20 mouse cellular contexts compared by ENCODE assay signal in the genomic region with DNA sequence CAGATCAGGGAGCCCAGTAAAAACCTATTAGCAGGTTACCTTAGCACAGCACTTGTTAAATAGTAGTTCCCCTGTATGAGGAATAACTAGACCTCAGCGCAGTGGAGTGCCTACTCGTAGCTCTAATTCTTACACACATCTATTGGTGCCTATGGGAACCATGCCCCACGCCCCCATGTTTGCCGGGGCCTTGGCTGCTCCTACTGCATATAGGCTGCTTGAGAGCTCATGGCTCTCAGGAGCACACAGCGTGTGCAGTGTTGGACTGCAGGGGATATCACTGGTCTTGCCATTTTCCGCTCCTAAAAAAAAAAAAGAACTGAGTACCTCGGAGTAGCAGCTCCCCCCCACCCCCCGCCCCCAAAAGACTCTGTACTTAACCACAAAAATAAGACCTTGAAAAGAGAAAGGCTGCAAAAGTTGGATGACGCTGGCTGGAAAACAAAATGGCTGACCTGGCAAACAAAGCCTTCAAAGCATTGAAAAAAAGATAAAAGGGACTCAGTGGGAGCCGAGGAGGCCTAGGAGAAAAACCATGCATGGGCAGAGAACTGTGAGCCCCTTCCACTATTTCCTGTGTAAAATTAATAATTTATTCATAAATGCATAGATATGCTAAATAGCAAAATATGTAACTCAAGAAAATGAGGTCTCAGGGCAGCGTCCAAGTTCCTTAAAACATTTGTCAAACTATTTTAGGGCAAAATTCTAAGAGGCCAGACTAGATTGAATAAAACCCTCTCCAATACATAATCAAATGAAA.
A peak's percentile ranks its signal among the peaks of the same experiment; 100 is the strongest.
DNase-seq lines count a peak whose midpoint lies in the region; ATAC-seq and TF ChIP-seq lines count a peak whose summit lies in the region.
"Had no signal": no experiment of that assay in that cellular context is flagged by ENCODE, and none has a peak within 500 bp of the region (broad histone marks: within the 10 kb centered on the region; RNA-seq: fewer than 3 reads in every experiment).

No protein-coding gene starts in this region.

- no peaks in the 10 kb centered on the region for H3K9me3 ChIP-seq in stomach, embryonic 14.5 days (ENCODE audit: control insufficient read depth, low read depth, low read length)
- no peaks in the 10 kb centered on the region for H3K9me3 ChIP-seq in stomach, postnatal 0 days (ENCODE audit: control insufficient read depth, low read length)
- no peaks in the 10 kb centered on the region for H3K9me3 ChIP-seq in forebrain, embryonic 13.5 days (replicated peaks)
- H3K9me3 ChIP-seq in limb, embryonic 14.5 days (ENCODE audit: control insufficient read depth, low read length): no peaks in the 10 kb centered on the region
- H3K9me3 ChIP-seq in stomach, embryonic 16.5 days (replicated peaks; ENCODE audit: control insufficient read depth, low read length): no peaks in the 10 kb centered on the region
- H3K9me3 ChIP-seq: intestine, embryonic 15.5 days; neural tube, embryonic 13.5 days had no signal

- no peak overlapping the region for H3K9ac ChIP-seq in stomach, embryonic 14.5 days (replicated peaks; ENCODE audit: low read depth, low read length)
- no peak overlapping the region for H3K9ac ChIP-seq in stomach, postnatal 0 days (ENCODE audit: low read length)
- no peak overlapping the region for H3K9ac ChIP-seq in forebrain, embryonic 13.5 days
- no peak overlapping the region for H3K9ac ChIP-seq in limb, embryonic 14.5 days (ENCODE audit: low read depth, low read length, severe bottlenecking)
- H3K9ac ChIP-seq in stomach, embryonic 16.5 days (ENCODE audit: low read length): no peak overlapping the region
- H3K9ac ChIP-seq: intestine, embryonic 15.5 days; neural tube, embryonic 13.5 days had no signal

- TF ChIP-seq EP300 in stomach, postnatal 0 days (optimal IDR thresholded peaks at IDR 0.05): no peak

- peak overlapping the region; percentile 44; the same call in 1 of the 2 replicates for H3K27ac ChIP-seq in stomach, embryonic 14.5 days (ENCODE audit: low read length)
- no peak overlapping the region for H3K27ac ChIP-seq in stomach, postnatal 0 days (replicated peaks)
- H3K27ac ChIP-seq in forebrain, embryonic 13.5 days: no peak overlapping the region
- peak overlapping the region; percentile 83 for H3K27ac ChIP-seq in limb, embryonic 14.5 days (replicated peaks; ENCODE audit: low read depth, low read length)
- peak overlapping the region; percentile 13; the same call in 1 of the 2 replicates for H3K27ac ChIP-seq in stomach, embryonic 16.5 days (ENCODE audit: low read length)
- H3K27ac ChIP-seq: intestine, embryonic 15.5 days; neural tube, embryonic 13.5 days had no signal

- no peak overlapping the region for H3K4me3 ChIP-seq in stomach, embryonic 14.5 days (ENCODE audit: low read depth, low read length)
- H3K4me3 ChIP-seq in stomach, postnatal 0 days (ENCODE audit: low read depth, low read length): no peak overlapping the region
- H3K4me3 ChIP-seq in forebrain, embryonic 13.5 days: no peak overlapping the region
- H3K4me3 ChIP-seq in limb, embryonic 14.5 days (replicated peaks; ENCODE audit: low read length): no peak overlapping the region
- H3K4me3 ChIP-seq in stomach, embryonic 16.5 days (replicated peaks; ENCODE audit: low read length): no peak overlapping the region
- H3K4me3 ChIP-seq: intestine, embryonic 15.5 days; neural tube, embryonic 13.5 days had no signal

- H3K36me3 ChIP-seq in stomach, embryonic 14.5 days (ENCODE audit: control insufficient read depth, insufficient read depth, low read length): no peaks in the 10 kb centered on the region
- no peaks in the 10 kb centered on the region for H3K36me3 ChIP-seq in stomach, postnatal 0 days (ENCODE audit: control insufficient read depth, insufficient read depth, low read length)
- H3K36me3 ChIP-seq in forebrain, embryonic 13.5 days (ENCODE audit: poor library complexity, severe bottlenecking): no peaks in the 10 kb centered on the region
- H3K36me3 ChIP-seq in limb, embryonic 14.5 days (ENCODE audit: control insufficient read depth, insufficient read depth, low read length): no peaks in the 10 kb centered on the region
- no peaks in the 10 kb centered on the region for H3K36me3 ChIP-seq in stomach, embryonic 16.5 days (ENCODE audit: control insufficient read depth, insufficient read depth, low read length)
- H3K36me3 ChIP-seq: intestine, embryonic 15.5 days; neural tube, embryonic 13.5 days had no signal

- no peak for TF ChIP-seq CTCF in stomach, postnatal 0 days (IDR thresholded peaks at IDR 0.05; ENCODE audit: low read depth)

- H3K4me1 ChIP-seq in stomach, embryonic 14.5 days (ENCODE audit: control insufficient read depth, insufficient read depth, low read length): peaks cover 7% of the 10 kb centered on the region; the same call in 1 of the 2 replicates
- no peaks in the 10 kb centered on the region for H3K4me1 ChIP-seq in stomach, postnatal 0 days (replicated peaks; ENCODE audit: control insufficient read depth, insufficient read depth)
- peaks cover 4% of the 10 kb centered on the region; the same call in 1 of the 2 replicates for H3K4me1 ChIP-seq in forebrain, embryonic 13.5 days
- peaks cover 24% of the 10 kb centered on the region for H3K4me1 ChIP-seq in limb, embryonic 14.5 days (ENCODE audit: control insufficient read depth, insufficient read depth, low read length)
- no peaks in the 10 kb centered on the region for H3K4me1 ChIP-seq in stomach, embryonic 16.5 days (ENCODE audit: control insufficient read depth, insufficient read depth, low read length)
- H3K4me1 ChIP-seq: intestine, embryonic 15.5 days had no signal

- ATAC-seq in stomach, embryonic 14.5 days (ENCODE audit: insufficient number of reproducible peaks, insufficient read depth, low FRiP score, low read depth): no peak
- ATAC-seq in stomach, postnatal 0 days (ENCODE audit: low FRiP score, low TSS enrichment): no peak
- ATAC-seq in forebrain, embryonic 13.5 days: peak; percentile 44; the same call in 1 of the 2 replicates
- no peak for ATAC-seq in limb, embryonic 14.5 days (ENCODE audit: low FRiP score, low read depth)
- no peak for ATAC-seq in stomach, embryonic 16.5 days (ENCODE audit: insufficient read depth, low FRiP score)
- ATAC-seq in monocyte, adult 5-6 weeks (replicated peaks; ENCODE audit: insufficient number of reproducible peaks, low FRiP score, low TSS enrichment, poor library complexity, severe bottlenecking): no peak
- ATAC-seq: CD4-positive, CD25-positive, alpha-beta regulatory T cell, adult 4 months; intestine, embryonic 15.5 days had no signal

- no peak for TF ChIP-seq POLR2A in limb, embryonic 14.5 days (IDR thresholded peaks at IDR 0.05; ENCODE audit: borderline replicate concordance, extremely low read depth, insufficient read depth, insufficient read length)

- no peak overlapping the region for H3K4me2 ChIP-seq in stomach, embryonic 14.5 days (replicated peaks; ENCODE audit: low read depth, low read length)
- no peak overlapping the region for H3K4me2 ChIP-seq in stomach, postnatal 0 days (replicated peaks; ENCODE audit: low read depth)
- no peak overlapping the region for H3K4me2 ChIP-seq in forebrain, embryonic 13.5 days
- H3K4me2 ChIP-seq in limb, embryonic 14.5 days (replicated peaks; ENCODE audit: low read depth, low read length, severe bottlenecking): no peak overlapping the region; the same call in 1 of the 2 replicates
- H3K4me2 ChIP-seq in stomach, embryonic 16.5 days (ENCODE audit: low read depth, low read length): no peak overlapping the region
- H3K4me2 ChIP-seq: heart, embryonic 11.5 days; intestine, embryonic 15.5 days; neural tube, embryonic 13.5 days had no signal

- no peaks in the 10 kb centered on the region for H3K27me3 ChIP-seq in stomach, embryonic 14.5 days (ENCODE audit: control insufficient read depth, insufficient read depth, low read length)
- no peaks in the 10 kb centered on the region for H3K27me3 ChIP-seq in stomach, postnatal 0 days (ENCODE audit: control insufficient read depth, insufficient read depth, low read length)
- H3K27me3 ChIP-seq in forebrain, embryonic 13.5 days: no peaks in the 10 kb centered on the region
- H3K27me3 ChIP-seq in limb, embryonic 14.5 days (ENCODE audit: control insufficient read depth, insufficient read depth, low read length): no peaks in the 10 kb centered on the region
- no peaks in the 10 kb centered on the region for H3K27me3 ChIP-seq in stomach, embryonic 16.5 days (ENCODE audit: control insufficient read depth, insufficient read depth, low read length)
- H3K27me3 ChIP-seq: intestine, embryonic 15.5 days; neural tube, embryonic 13.5 days had no signal

- WGBS in stomach, embryonic 14.5 days: 82% methylated on average over 11 of the region's 11 CpGs
- 80% methylated on average over 11 of the region's 11 CpGs for WGBS in stomach, postnatal 0 days
- 46% methylated on average over 11 of the region's 11 CpGs for WGBS in forebrain, embryonic 13.5 days
- 62% methylated on average over 11 of the region's 11 CpGs for WGBS in limb, embryonic 14.5 days
- WGBS in stomach, embryonic 16.5 days: 79% methylated on average over 11 of the region's 11 CpGs

- no peak for DNase-seq in stomach, postnatal 0 days (ENCODE audit: low spot score)
- DNase-seq in limb, embryonic 14.5 days (ENCODE audit: low spot score): peak; percentile 29
- DNase-seq in urinary bladder, postnatal 14 days (ENCODE audit: low spot score): no peak
- DNase-seq in liver: no peak
- DNase-seq: adrenal gland, adult 2 months; cerebellum, adult 2 months; gastrocnemius, postnatal 25 days; kidney, postnatal 10 days; layer of hippocampus, adult 9-11 months; lung, adult 18-20 months; lung, postnatal 36 days; thymus, postnatal 36 days had no signal

Comparison
In these comparisons a context has a peak if more than half of its experiments do, and no peak if none do; other contexts are left out.
1. H3K27ac ChIP-seq: peak in stomach, embryonic 14.5 days (single experiment), limb, embryonic 14.5 days (single experiment) and stomach, embryonic 16.5 days (single experiment); none in stomach, postnatal 0 days (single experiment) and forebrain, embryonic 13.5 days (single experiment).